Mouse (Mus musculus) natural killer cell, adult 2 months (primary cell): ENCODE results near the gene Fcho1.
"Not testable (repeated sequence)": the region's sequence is repeated elsewhere in the genome, so short reads cannot be mapped to it uniquely, and the experiment has no call there.

Source experiments
- DNase-seq, 2 experiments: peaks; one replicate each; pipeline ENCODE4 v3.0.0; 2022; ENCODE audit warnings: low spot score in 2 of 2

Gene Fcho1

DNA sequence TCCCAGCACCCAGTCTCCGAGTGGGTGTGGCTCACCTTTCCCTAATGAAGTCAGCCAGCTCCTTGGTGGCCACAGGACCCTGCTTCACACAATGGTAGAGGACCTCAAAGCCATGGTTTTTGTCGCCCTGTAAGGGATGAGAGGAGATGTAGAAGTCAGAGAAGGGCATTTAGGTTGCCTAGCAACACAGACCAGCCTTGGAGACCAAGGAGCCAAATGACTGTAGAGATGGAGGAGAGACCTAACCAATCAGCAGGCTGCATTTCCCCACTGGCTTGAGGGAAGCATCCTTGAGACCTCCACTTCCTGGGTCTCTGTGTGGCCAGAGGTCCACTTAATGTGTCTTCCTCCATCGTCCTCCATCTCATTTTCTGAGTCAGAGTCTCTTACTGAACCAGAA lies 7.3 kb downstream of the Fcho1 start:
- no peak for DNase-seq

DNA sequence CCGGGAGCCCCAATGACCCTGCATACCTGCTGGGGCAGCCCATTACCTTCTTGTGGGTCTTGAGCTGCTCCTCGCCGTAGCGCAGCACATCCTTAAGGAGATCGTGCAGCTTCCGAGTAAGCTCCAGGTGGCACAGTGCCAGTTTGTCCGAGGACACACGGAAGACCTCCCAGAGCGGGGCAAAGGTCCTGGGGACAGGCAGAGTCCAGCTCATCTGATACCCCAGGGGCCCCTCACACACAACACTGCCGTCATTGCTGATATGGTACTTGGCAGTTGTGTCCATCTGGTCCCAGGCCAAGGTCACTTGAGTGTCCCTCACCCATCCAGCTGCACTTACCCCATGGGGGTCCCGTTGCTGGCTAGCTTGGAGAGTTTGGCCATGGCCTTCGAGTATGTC lies 8.4 kb downstream of the Fcho1 start:
- DNase-seq = no peak

DNA sequence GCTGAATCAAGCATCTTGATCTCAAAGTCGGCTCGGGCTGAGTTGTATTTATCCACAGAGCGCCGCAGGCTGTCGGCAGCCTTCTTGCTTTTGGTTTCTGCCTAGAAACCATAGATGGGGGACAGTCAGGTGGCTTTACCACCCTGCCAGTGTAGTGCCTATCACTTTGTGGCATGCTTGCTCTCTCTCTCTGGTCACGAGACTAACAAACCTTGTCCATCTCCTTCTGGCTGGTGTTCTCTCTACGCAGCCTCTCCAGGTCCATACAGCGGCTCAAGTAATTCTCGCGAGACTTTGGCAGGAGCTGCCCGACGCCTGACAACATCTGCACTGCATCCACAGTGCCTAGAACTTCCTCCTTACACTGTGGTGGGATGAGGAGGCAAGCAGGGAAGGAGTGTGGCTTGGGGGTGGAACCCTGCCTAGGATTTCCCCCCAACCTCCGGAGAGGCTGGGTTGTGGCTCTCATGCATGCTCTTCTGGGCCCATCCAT lies 8.9 kb downstream of the Fcho1 start:
- no peak for DNase-seq

DNA sequence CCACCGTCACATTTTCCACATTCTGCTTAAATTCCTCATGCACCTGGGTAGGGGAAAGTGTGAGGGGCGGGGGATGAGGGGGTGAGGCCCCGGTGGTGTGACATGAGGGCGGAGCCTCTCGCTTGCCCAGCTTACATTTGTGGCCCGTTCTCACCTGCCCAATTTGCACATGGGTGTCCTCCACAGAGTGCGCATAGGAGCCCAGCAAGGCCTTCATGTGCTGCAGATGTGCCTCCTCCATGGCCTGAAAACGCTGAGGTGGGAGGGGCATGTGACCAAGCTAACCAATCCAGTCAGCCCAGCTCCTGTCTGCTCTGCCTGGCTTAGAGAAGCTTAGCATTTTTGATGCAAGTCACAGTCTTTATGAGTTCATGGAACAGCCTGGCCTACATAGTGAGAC lies 10.0 kb downstream of the Fcho1 start:
- no peak for DNase-seq

DNA sequence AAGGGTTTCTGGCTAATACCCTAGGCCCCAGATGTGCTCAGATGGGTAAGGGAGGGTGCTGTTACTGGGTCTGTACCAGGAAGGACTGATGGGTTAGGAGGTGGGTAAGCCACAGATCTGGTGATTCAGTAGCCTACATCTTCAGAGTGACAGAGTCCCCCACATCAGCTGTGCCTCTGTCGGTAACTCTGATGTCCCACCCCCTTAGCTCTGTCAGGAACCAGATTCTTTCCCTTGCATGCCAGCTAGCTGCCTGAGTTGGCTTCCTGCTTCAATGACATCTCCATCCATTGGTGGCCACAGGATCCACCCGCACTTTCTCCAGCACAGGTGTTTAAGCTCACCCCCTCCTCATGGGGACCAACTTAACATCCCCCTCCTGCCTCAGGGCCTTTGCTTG lies 13.9 kb downstream of the Fcho1 start:
- DNase-seq = no peak

DNA sequence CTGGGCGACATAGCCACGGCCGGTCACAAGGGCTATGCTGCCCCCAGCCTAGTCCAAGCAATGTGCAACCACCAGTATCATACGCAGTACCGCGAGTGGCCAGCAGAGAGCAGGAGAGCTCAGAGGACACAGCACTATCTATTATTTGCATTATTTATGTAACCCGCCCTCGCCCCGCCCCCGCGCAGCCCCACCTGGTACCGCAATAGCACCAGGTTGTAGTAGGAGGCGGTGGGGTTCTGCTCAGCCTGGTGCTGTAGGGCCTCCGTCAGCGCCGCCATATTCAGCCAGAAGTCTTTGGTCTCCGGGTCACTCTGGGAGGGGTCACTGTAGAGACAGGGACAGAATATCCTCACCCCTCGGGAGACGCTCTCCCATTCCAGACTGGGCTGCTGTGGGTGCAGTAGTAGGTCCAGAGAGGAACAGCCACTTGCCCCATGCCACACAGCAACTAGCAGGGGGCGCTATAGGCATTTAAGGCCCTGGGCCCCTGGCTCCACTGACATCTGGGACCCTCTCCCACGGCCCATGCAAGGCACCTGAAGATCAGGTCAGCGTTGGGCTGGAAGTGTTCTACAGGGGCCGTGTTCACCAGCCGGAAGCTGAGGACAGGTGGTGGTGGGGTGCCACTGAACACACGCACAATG lies 15.6 kb downstream of the Fcho1 start:
- DNase-seq = peak; percentile 61 to 79

DNA sequence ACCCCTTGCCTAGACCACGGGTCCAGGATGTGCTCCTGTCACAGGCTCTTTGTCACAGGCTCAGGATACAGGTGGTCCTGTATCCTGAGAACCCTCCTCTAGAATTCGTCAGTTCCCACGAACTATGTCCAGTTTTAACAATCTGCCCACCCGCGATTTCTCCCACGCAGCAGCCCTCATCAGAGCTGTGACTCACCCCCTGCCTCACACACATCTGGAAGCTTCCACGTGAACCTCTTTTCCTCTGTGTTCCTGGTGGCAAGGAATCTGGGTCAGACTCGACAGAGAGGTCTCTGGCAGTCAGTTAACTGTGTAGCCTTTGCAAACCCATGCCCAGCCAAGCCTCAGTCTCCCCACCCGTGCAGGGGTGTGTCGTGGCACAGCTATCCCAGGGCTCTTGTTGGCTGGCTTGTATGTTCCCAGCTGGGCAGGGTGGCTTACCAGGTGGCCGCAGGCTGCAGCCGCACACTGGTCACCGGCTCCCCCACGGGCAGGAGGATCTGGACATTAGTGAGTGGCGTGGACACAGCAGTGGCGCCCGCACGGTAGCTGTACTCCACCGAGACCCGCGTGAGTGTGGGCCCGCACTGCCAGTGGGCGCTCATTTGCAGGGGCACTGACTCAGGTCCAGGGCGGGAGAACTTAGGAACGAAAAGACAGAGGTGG lies 16.2 kb downstream of the Fcho1 start:
- DNase-seq = no peak

DNA sequence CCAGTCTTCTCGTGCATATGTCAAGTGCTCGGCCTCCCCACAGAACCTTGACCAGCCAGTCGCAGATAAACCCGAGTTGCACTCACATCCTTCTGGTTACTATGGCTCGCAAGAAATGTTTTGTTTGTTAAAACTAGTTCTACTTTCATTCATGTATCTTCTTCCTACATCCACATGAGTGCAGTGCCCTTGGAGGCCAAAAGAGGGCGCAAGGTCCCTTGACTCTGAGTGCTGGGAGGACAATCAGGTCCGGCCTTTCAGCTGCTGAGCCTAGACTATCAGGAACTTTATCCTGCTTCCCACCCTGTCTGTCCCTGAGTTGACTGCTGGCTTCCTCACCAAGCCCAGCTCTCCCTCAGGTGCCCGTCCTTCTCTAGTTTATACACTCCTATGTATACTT lies 17.6 kb downstream of the Fcho1 start:
- peak; percentile 53 to 68 for DNase-seq

DNA sequence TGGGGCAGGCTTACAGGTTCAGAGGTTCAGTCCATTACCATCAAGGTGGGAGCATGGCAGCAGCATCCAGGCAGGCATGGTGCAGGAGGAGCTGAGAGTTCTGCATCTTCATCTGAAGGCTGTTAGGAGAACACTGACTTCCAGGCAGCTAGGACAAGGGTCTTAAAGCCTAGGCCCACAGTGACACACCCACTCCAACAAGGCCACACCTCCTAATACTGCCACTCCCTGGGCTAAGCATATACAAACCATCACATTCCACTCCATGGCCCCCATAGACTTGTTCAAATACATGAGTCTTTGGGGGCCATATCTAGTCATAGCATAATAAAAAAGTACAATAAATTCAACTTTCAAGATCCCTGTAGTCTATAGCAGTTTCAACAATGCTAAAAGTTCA lies 22.1 kb downstream of the Fcho1 start:
- DNase-seq = not testable (repeated sequence)

DNA sequence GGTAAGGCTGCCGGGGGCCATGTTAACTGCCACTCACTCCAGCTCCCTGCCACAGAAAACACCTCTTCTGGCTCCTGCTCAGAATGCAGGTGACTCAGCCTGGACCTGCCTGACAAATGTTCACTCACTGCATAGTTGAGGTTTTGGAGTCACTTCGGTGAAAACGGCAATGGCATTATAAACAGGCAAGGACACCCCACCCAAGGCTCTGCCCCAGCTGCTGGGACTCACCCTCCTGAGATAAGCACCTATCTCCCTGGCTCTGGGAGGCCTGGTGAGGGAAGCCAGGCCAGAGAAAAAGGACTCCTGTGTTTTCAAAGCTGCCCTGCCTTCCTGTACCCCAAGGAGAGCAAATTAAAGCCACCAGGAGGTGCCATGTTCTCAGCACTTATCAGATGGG lies 22.6 kb downstream of the Fcho1 start:
- no peak for DNase-seq

DNA sequence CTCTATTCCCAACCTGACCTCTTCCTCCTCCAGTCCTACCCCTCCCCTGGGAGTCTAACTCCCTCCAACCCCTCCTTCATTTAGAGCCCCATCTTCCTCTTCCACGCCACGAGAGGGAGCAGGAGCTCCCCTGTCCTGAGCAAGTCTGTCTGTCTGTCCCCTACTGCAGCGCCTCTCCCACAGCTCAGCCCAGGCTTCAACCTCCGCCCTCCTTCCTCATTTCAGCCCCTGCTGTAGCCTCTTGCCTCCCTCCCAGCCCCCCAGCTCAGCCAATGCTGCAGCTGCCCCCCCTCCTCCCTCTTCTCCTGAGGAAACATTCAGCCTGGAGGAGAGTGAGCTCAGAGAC lies 23.5 kb downstream of the Fcho1 start:
- no peak for DNase-seq

DNA sequence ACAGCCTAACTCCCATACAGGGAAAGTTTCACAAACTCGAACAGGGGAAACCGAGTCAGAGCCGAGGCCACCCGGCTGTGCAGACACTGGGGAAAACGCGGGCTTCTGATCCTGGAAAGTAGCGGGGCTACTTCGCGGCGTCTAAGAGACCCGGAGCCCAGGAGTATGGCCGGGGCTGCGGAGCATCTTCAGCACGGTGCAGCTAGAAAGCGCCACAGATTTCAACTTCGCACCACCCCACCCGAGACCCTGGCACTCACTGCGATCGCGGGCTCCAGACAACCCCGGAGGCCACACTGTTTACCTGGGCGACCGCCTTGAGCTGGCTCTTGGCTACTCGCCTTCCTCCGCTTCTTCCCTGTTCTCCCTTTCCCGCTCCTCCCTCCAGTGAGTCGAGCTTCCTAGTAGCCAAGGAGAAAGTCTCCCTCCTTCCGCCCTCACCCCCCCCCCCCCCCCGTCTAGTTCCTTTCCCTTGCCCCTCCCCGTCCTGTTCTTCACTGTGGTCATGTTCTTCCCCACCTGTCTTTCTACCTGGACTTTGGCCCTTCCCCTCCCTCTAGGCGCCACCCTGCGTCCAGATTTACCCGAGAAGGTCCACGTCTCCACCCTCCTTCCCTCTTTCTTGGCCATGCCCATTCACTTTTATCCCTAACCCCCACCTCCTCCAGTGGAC lies 24.0 kb downstream of the Fcho1 start, which contains the start of gene B3gnt3:
B3gnt3 (minus strand) TSS at position 376 of the 673 bp plus-strand sequence.
- no peak for DNase-seq

DNA sequence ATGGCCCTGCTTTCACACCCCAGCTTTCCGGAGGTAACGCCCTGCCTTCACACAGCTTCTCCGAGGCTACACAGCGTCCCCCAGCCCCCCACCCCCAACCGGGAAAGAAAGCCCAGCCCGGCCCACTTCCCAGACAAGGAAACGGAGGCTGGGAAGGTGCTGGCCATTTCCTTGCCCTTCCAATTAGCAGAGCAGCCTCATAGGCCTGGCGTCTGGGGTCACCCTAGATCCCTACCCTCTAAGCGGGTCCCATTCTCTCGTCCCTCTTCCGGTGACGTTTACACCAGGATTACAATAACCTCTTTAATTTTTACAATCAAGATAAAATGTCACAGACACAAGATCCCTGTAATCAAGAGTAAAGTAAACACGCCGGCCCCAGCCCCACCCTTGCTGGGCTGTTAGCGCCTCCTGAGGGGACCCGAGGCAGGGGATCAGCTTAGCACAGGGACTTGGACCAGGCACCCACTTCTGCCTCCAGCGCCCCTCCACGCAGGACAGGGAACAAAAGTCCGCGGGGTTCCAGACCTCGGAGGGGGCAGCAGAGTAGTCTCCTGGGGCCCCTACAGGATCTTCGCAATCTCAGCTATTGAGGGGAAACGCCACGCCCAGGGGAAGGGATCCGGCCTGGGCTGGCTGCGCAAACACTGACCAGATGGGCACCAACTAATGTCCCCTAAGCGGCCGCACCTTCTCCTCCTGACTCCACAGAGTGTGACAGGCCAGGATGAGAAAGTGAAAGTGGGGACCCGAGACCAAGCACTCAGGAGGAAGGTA lies 24.8 kb downstream of the Fcho1 start:
- no peak for DNase-seq

DNA sequence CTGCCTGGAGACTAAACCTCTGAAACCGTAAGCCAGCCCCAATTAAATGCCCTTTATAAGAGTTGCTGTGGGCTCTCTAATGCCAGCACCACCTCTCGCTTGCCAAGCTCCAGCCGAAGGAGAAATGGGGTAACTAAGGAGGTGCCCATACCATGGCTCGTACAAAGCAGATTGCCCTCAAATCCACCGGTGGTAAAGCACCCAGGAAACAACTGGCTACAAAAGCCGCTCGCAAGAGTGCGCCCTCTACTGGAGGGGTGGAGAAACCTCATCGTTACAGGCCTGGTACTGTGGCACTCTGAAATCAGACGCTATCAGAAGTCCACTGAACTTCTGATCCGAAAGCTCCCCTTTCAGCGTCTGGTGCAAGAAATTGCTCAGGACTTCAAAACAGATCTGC lies 30.1 kb downstream of the Fcho1 start:
- DNase-seq = not testable (repeated sequence)

DNA sequence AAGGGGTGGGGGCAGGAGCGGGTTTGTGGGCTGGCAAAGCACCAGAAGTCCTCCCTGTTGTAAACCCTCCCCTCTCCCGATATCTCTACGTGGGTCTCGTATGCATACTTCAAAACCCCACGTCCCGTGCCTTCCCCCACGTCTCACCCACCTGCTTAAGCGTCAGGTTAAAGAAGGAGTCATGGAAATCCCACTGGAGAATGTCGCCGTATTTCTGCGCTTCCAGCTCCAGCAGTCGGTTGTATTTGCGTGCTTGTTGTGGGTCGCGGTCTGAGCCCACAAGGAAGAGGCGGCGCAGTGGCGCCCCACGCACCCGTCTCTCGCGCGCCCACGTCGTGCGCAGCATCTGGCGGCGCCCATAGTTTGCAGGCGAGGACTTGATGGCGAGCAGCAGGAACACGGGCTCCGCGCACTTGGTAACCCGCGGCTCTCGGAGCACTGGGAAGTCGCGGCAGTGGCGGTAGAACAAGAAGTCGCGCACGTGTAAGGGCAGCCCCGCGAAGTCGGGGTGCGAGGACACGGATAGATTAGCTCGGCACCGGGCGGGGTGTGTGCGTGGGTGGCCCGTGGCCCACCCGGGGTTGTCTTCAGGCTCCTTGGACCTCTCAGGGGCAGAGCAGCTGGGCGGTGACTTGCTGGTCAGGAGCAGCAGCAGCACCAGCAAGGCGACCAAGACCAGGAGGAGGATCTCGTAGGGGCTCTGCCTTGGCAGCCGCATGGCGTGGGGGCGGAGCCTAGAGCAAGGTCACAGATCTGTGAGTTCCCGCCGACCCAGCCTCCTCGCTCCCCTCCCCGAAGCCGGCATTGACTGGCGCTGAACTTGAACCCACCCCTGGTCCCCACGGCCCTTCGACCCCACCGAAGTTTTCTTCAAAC lies 32.1 kb downstream of the Fcho1 start:
- DNase-seq = no peak

DNA sequence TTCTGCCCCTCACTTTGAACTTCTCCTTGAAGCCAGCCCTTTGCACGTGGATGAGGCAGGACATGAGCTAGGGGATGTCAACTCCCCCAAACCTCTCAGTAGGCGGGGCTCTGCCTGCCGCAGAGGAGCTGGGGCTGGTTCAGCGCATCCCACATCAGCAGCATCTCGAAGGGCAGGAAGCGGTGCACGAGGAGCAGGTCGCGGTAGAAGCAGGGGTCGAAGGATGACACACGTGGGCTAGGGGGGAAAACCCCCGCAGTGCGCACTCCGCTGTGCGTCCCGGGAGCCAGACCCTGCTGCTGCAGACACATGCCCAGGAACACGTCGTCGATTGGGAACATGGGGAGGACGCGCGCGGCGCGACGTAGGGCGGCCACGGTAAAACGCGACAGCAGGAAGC lies 33.0 kb downstream of the Fcho1 start:
- DNase-seq = peak; percentile 27 to 44

DNA sequence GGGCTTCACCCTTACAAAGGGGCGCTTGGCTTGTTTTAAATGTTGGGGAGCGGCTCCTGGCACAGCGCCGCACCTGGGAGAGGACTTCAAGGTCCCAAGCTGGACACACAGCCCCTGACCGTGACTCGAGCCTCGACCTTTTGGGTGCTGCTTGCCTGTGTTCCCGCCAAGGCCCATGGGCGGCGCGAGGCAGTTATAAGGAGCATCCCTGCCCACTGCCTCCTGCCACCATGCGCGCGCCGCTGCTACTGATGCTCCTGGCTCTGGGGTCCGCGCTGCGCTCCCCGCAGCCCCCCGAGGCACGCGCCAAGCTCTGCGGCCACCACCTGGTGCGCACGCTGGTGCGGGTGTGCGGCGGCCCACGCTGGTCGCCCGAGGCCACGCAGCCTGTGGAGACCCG lies 36.5 kb downstream of the Fcho1 start, which contains the start of gene Insl3:
Insl3 (plus strand) TSS at position 187 of the 400 bp plus-strand sequence.
- no peak for DNase-seq

DNA sequence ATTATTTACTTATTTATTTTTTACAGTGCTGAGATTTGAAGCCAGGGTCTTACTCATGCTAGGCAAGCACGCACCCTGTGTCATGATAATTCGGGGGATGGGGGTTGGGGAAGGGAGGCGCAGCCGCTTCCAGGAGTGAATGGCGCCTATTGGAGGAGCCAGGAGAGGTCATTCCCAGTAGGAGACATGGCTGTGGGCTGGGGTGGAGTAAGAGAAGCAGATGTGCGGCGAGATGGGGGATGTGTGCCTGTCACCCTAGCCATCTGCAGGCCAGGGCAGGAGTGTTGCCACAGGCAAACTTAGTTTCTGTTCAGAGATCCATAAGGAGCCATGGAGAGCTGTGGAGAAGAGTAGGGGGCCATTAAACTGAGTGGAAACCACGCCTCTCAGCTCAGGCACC lies 37.9 kb downstream of the Fcho1 start:
- no peak for DNase-seq

DNA sequence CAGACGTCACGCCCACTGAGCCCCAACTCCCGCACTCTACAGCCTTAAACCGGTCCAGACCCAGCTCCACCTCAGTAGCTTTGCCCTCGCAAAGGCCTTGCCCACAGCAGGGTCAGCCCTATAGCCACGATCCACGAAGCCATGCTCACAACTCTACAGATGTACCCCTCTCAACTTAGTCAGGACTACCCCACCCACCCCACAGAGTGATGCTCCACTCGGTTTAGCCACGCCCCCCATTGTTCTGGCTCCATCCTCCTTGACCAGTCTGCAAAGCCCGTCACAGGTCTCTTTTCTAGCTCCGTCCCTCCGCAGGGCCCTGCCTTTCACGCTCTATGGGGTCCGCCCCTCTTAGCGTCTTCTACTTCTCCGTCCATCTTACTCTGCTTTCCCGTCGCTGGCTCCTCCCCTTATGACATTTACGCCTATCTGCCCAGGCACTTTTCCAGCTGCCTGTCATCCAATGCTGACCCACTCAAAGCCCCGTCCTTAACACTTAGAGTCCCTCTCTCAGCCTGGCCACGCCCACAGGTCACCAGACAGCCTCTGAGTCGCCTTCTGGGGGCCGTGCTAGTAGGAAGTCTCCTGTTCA lies 39.3 kb downstream of the Fcho1 start:
- DNase-seq = no peak

DNA sequence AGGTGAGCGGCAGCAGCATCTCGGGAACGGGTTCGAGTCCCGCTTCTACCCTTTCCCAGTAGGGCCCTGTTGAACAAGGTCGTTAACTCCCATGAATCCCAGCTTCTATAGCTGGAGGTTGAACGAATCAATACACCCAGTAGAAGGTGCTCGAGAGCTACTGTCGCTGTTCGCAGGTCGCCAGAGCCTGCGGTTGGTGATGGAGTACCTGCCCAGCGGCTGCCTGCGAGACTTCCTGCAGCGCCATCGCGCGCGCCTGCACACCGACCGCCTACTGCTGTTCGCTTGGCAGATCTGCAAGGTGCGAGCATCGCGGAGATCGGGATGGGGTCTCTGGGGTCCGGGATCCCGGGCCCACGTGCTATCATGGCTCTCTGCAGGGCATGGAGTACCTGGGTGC lies 39.9 kb downstream of the Fcho1 start:
- no peak for DNase-seq

DNA sequence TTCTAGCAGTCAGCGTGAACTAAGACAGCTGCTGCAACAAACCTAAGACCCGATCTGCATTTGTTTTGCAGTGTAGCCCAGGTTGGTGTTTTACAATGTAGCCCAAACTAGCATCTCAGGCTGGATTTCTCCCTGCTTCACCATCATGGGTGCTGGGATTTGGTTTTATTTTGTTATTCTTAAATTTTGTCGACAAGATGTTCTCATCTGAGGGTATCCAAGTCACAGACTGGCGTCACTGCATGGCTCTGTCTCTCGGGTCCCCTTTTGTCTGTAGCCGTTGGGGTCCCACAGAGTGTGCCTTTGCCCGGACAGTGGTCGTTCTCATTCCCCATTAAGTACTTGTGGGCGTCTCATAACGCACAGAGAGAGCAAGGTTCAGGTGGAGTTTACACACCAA lies 40.8 kb downstream of the Fcho1 start:
- DNase-seq = no peak
